Mouse (Mus musculus) lung, postnatal 0 days (tissue): ENCODE data around the gene Olah. TPM values are rescaled to one million over a fixed set of nuclear protein-coding genes. Genes with fewer than 3 reads are reported as not detected.

Experiments used
- ATAC-seq: fragments of 200-750 bp; cut with Nextera tagmentation; 2 replicates; pipeline ENCODE4 v1.8.0; 2017; ENCODE audit warnings: moderate library complexity
- DNase-seq: peaks from one replicate; pipeline ENCODE4 v3.0.0-alpha.2; 2016; ENCODE audit warnings: low spot score
- H3K27ac ChIP-seq: fragments of 300-500 bp; sonication (generic); 2 replicates; pipeline ENCODE4 v1.5.1; 2014; ENCODE audit warnings: antibody characterized with exemption, mild to moderate bottlenecking, low read length, mixed read lengths
- H3K27me3 ChIP-seq: fragments of 300-500 bp; sonication (generic); replicated peaks from 2 replicates; pipeline ENCODE4 v1.6.1; 2014; ENCODE audit warnings: low read length, mixed read lengths; ENCODE audit not compliant: insufficient read depth
- H3K36me3 ChIP-seq: fragments of 300-500 bp; sonication (generic); 2 replicates; pipeline ENCODE4 v1.6.1; 2014; ENCODE audit warnings: low read length, mixed read lengths; ENCODE audit not compliant: insufficient read depth
- H3K4me1 ChIP-seq: fragments of 300-500 bp; sonication (generic); 2 replicates; pipeline ENCODE4 v1.6.1; 2014; ENCODE audit warnings: antibody characterized with exemption, low read depth, low read length, mixed read lengths; ENCODE audit not compliant: insufficient read depth
- H3K4me2 ChIP-seq: fragments of 300-500 bp; sonication (generic); replicated peaks from 2 replicates; pipeline ENCODE4 v1.6.1; 2014; ENCODE audit warnings: low read depth, mild to moderate bottlenecking, low read length, moderate library complexity, mixed read lengths
- H3K4me3 ChIP-seq: fragments of 300-500 bp; sonication (generic); 2 replicates; pipeline ENCODE4 v1.5.1; 2014; ENCODE audit warnings: low read depth, low read length
- H3K9ac ChIP-seq: fragments of 300-500 bp; sonication (generic); replicated peaks from 2 replicates; pipeline ENCODE4 v1.6.1; 2014; ENCODE audit warnings: low read depth, mild to moderate bottlenecking
- H3K9me3 ChIP-seq: fragments of 300-500 bp; sonication (generic); 2 replicates; pipeline ENCODE4 v1.6.1; 2016; ENCODE audit warnings: low read length, mixed read lengths
- CTCF ChIP-seq: IDR thresholded peaks from 2 replicates; pipeline ENCODE4 v1.5.1; 2016; ENCODE audit warnings: antibody characterized with exemption, mild to moderate bottlenecking
- EP300 ChIP-seq: IDR thresholded peaks from 2 replicates; pipeline ENCODE4 v1.6.1; 2016; ENCODE audit warnings: antibody characterized with exemption, mild to moderate bottlenecking, control low read depth
- WGBS: fragments of 180-500 bp; shearing (Covaris S2); extraction: QIAGEN DNeasy Blood & Tissue Kit; methylation state at CpG from one replicate; pipeline ENCODE4 v1.1.7; 2014; 5-methylcytosine and 5-hydroxymethylcytosine counted together
- polyA plus RNA-seq: library from polyadenylated mRNA; unstranded; fragments of >200 nt; fragmentation: Nextera tagmentation; extraction: Ambion mirVana; gene quantifications from 2 replicates; pipeline ENCODE4 v1.2.1, GENCODE M21; 2015

Olah gene
- polyA plus RNA-seq, 1 experiment from 2014 or later: not detected

GRCm38 (mm10) chr2:3407756-3408155 is 10.7 kb upstream of the Olah start:
- Histone ChIP-seq H3K27ac (no peak overlapping the region), H3K27me3 (no peaks in the 10 kb centered on the region), H3K36me3 (no peaks in the 10 kb centered on the region), H3K4me3 (no peak overlapping the region), H3K4me2 (no peak overlapping the region), H3K9ac (no peak overlapping the region), H3K9me3 (no peaks in the 10 kb centered on the region), H3K4me1 (no peaks in the 10 kb centered on the region)
- WGBS: 59% methylated on average over 7 of the region's 7 CpGs
- DNase-seq (no peak), ATAC-seq (no peak)
- no peak for TF ChIP-seq EP300
- TF ChIP-seq CTCF: no peak

GRCm38 (mm10) chr2:3405981-3406380 is 9.0 kb upstream of the Olah start:
- no peak for DNase-seq
- H3K4me1 ChIP-seq: no peaks in the 10 kb centered on the region
- H3K27me3 ChIP-seq: no peaks in the 10 kb centered on the region
- H3K9ac ChIP-seq: no peak overlapping the region
- no peak overlapping the region for H3K27ac ChIP-seq
- TF ChIP-seq CTCF (no peak), EP300 (no peak)
- no peaks in the 10 kb centered on the region for H3K36me3 ChIP-seq
- no peaks in the 10 kb centered on the region for H3K9me3 ChIP-seq
- no peak overlapping the region for H3K4me2 ChIP-seq
- H3K4me3 ChIP-seq: no peak overlapping the region
- ATAC-seq: no peak
- 81% methylated on average over 4 of the region's 4 CpGs for WGBS

DNA sequence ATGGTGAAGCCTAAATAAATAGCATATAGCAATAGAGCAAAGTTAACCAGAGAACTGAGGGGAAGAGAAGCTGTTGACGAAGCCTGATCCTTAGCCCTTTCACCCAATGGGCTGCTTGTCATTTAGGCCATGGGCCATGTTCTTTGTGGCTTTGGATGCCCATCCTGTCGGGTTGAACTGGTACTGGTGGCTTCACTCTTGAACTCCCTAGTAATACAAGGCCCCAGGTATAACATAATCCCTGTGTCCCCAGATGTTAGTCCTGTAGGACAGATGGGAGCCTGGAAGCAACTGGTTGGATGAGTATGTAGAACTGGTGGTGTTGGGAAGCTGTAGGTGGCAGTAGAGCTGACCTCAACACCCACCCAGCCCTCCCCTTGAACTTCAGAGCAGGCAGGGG is 5.1 kb downstream of the Olah start:
- H3K36me3 ChIP-seq: no peaks in the 10 kb centered on the region
- ATAC-seq (no peak), DNase-seq (no peak)
- H3K4me2 ChIP-seq: no peak overlapping the region
- no peak overlapping the region for H3K9ac ChIP-seq
- H3K27ac ChIP-seq: no peak overlapping the region
- H3K4me1 ChIP-seq: no peaks in the 10 kb centered on the region
- TF ChIP-seq EP300: no peak
- no peak for TF ChIP-seq CTCF
- H3K4me3 ChIP-seq: no peak overlapping the region
- H3K27me3 ChIP-seq: no peaks in the 10 kb centered on the region
- WGBS: 73% methylated on average over 2 of the region's 2 CpGs
- no peaks in the 10 kb centered on the region for H3K9me3 ChIP-seq

- Histone ChIP-seq H3K9ac (no peak overlapping the region), H3K27me3 (no peaks in the 10 kb centered on the region), H3K9me3 (no peaks in the 10 kb centered on the region), H3K4me3 (no peak overlapping the region), H3K27ac (no peak overlapping the region), H3K36me3 (no peaks in the 10 kb centered on the region), H3K4me1 (no peaks in the 10 kb centered on the region), H3K4me2 (no peak overlapping the region)
- ATAC-seq (no peak), DNase-seq (no peak)
- no peak for TF ChIP-seq EP300
- TF ChIP-seq CTCF: no peak
- 81% methylated on average over 6 of the region's 6 CpGs for WGBS
These were observed 9.7 kb downstream of the Olah start for GRCm38 (mm10) chr2:3387105-3387860.

GRCm38 (mm10) chr2:3365127-3365526 is 31.9 kb downstream of the Olah start:
- TF ChIP-seq CTCF (no peak), EP300 (no peak)
- no peak overlapping the region for H3K4me2 ChIP-seq
- H3K9me3 ChIP-seq: no peaks in the 10 kb centered on the region
- 66% methylated on average over 4 of the region's 4 CpGs for WGBS
- no peaks in the 10 kb centered on the region for H3K36me3 ChIP-seq
- ATAC-seq: no peak
- H3K27ac ChIP-seq: no peak overlapping the region
- no peak for DNase-seq
- no peaks in the 10 kb centered on the region for H3K4me1 ChIP-seq
- H3K9ac ChIP-seq: no peak overlapping the region
- no peaks in the 10 kb centered on the region for H3K27me3 ChIP-seq
- H3K4me3 ChIP-seq: no peak overlapping the region

DNA sequence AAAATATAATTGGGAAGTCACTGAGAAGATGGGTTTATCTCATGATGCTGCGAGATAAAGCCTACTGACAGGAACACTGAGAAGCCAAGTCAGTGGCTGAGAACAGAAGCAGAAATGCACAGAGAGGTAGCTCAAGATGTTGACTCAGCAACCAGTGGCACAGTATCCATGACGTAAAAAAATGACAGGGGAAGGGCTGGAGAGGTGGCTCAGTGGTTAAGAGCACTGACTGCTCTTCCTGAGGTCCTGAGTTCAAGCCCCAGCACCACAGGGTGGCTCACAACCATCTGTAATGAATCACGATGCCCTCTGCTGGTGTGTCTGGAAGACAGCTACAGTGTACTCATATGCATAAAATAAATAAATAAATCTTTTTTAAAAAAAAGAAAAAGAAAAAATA is 35.9 kb downstream of the Olah start:
- 76% methylated on average over 3 of the region's 3 CpGs for WGBS
- H3K9ac ChIP-seq: no peak overlapping the region
- TF ChIP-seq CTCF (no peak), EP300 (no peak)
- H3K4me2 ChIP-seq: no peak overlapping the region
- H3K4me1 ChIP-seq: no peaks in the 10 kb centered on the region
- H3K4me3 ChIP-seq: no peak overlapping the region
- H3K9me3 ChIP-seq: no peaks in the 10 kb centered on the region
- ATAC-seq: no peak
- H3K27ac ChIP-seq: no peak overlapping the region
- no peaks in the 10 kb centered on the region for H3K36me3 ChIP-seq
- DNase-seq: no peak
- no peaks in the 10 kb centered on the region for H3K27me3 ChIP-seq
